Mouse (Mus musculus) forebrain, embryonic 15.5 days (tissue): ENCODE measurements around the gene Zmynd15. TPM values are rescaled to one million over a fixed set of nuclear protein-coding genes. Genes with fewer than 3 reads are reported as not detected.

Experiments
- ATAC-seq: fragments of 200-750 bp; cut with Nextera tagmentation; replicated peaks from 2 replicates; pipeline ENCODE4 v1.8.0; 2017; ENCODE audit warnings: mild to moderate bottlenecking, moderate TSS enrichment, moderate library complexity
- H3K27ac ChIP-seq: fragments of 300-500 bp; sonication (generic); replicated peaks from 2 replicates; pipeline ENCODE4 v1.5.1; 2015; ENCODE audit warnings: mild to moderate bottlenecking, inconsistent platforms
- H3K27me3 ChIP-seq: fragments of 300-500 bp; sonication (generic); 2 replicates; pipeline ENCODE4 v1.6.1; 2015; ENCODE audit warnings: inconsistent platforms
- H3K36me3 ChIP-seq: fragments of 300-500 bp; sonication (generic); 2 replicates; pipeline ENCODE4 v1.6.1; 2015; ENCODE audit warnings: mild to moderate bottlenecking, inconsistent platforms
- H3K4me1 ChIP-seq: fragments of 300-500 bp; sonication (generic); 2 replicates; pipeline ENCODE4 v1.6.1; 2015; ENCODE audit warnings: inconsistent platforms
- H3K4me2 ChIP-seq: fragments of 300-500 bp; sonication (generic); replicated peaks from 2 replicates; pipeline ENCODE4 v1.6.1; 2015; ENCODE audit warnings: mild to moderate bottlenecking, inconsistent platforms
- H3K4me3 ChIP-seq: fragments of 300-500 bp; sonication (generic); 2 replicates; pipeline ENCODE4 v1.5.1; 2015; ENCODE audit warnings: mild to moderate bottlenecking, inconsistent platforms
- H3K9ac ChIP-seq: fragments of 300-500 bp; sonication (generic); replicated peaks from 2 replicates; pipeline ENCODE4 v1.6.1; 2015; ENCODE audit warnings: mild to moderate bottlenecking, inconsistent platforms
- H3K9me3 ChIP-seq: fragments of 300-500 bp; sonication (generic); 2 replicates; pipeline ENCODE4 v1.6.1; 2016; ENCODE audit warnings: inconsistent platforms
- WGBS: fragments of 180-500 bp; shearing (Covaris S2); methylation state at CpG from one replicate; pipeline ENCODE4 v1.1.7; 2015; ENCODE audit warnings: mixed read lengths; 5-methylcytosine and 5-hydroxymethylcytosine counted together
- microRNA-seq: library from miRNA; unstranded; fragments of <30 nt; microRNA quantifications from one replicate; pipeline ENCODE4, GENCODE M21; 2016
- polyA plus RNA-seq: library from polyadenylated mRNA; unstranded; fragments of >200 nt; fragmentation: Nextera tagmentation; extraction: Ambion mirVana; gene quantifications from 2 replicates; pipeline ENCODE4 v1.2.1, GENCODE M21; 2015

Zmynd15 gene
- polyA plus RNA-seq, 1 experiment from 2014 or later: 0.52 TPM

GRCm38 (mm10) chr11:70511242-70511641 lies 52.0 kb downstream of the Zmynd15 start:
- peaks cover 2% of the 10 kb centered on the region; the same call in 1 of the 2 replicates for H3K27me3 ChIP-seq
- 84% methylated on average over 2 of the region's 2 CpGs for WGBS
- no peak overlapping the region for H3K9ac ChIP-seq
- H3K4me2 ChIP-seq: no peak overlapping the region
- no peaks in the 10 kb centered on the region for H3K36me3 ChIP-seq
- peaks cover 5% of the 10 kb centered on the region; the same call in 1 of the 2 replicates for H3K4me1 ChIP-seq
- no peak overlapping the region for H3K4me3 ChIP-seq
- no peak overlapping the region for H3K27ac ChIP-seq
- ATAC-seq: no peak
- no peaks in the 10 kb centered on the region for H3K9me3 ChIP-seq

DNA sequence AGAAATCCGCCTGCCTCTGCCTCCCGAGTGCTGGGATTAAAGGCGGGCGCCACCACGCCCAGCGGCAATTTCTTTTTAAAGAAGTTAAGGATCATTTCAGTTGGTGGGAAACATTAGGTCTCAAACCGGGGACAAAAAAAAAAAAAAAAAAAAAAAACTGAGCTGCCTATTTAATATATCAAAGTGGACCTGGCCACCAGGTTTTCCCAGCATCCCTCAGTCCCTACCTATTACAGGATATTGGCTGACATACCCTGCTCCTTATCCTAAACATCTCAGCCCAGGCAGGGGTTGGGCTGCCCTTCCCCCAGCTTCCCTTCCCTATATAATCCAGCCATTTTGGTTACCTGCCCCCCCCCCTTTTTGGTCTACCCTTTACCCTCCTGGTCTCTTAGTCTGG lies 52.6 kb downstream of the Zmynd15 start:
- H3K9ac ChIP-seq: no peak overlapping the region
- H3K27ac ChIP-seq: no peak overlapping the region
- no peak overlapping the region for H3K4me3 ChIP-seq
- no peaks in the 10 kb centered on the region for H3K9me3 ChIP-seq
- H3K27me3 ChIP-seq: peaks cover 2% of the 10 kb centered on the region; the same call in 1 of the 2 replicates
- H3K4me2 ChIP-seq: no peak overlapping the region
- no peaks in the 10 kb centered on the region for H3K36me3 ChIP-seq
- no peak for ATAC-seq
- peaks cover 5% of the 10 kb centered on the region; the same call in 1 of the 2 replicates for H3K4me1 ChIP-seq
- WGBS: 92% methylated on average over 7 of the region's 7 CpGs

GRCm38 (mm10) chr11:70512709-70513342 lies 53.6 kb downstream of the Zmynd15 start:
- Histone ChIP-seq H3K27ac (no peak overlapping the region), H3K27me3 (peaks cover 2% of the 10 kb centered on the region; the same call in 1 of the 2 replicates), H3K4me2 (no peak overlapping the region), H3K36me3 (no peaks in the 10 kb centered on the region), H3K9me3 (no peaks in the 10 kb centered on the region), H3K4me3 (no peak overlapping the region), H3K4me1 (peaks cover 5% of the 10 kb centered on the region; the same call in 1 of the 2 replicates), H3K9ac (no peak overlapping the region)
- no peak for ATAC-seq
- 85% methylated on average over 7 of the region's 7 CpGs for WGBS

GRCm38 (mm10) chr11:70513520-70513919 lies 54.3 kb downstream of the Zmynd15 start:
- H3K9ac ChIP-seq: no peak overlapping the region
- 54% methylated on average over 11 of the region's 11 CpGs for WGBS

DNA sequence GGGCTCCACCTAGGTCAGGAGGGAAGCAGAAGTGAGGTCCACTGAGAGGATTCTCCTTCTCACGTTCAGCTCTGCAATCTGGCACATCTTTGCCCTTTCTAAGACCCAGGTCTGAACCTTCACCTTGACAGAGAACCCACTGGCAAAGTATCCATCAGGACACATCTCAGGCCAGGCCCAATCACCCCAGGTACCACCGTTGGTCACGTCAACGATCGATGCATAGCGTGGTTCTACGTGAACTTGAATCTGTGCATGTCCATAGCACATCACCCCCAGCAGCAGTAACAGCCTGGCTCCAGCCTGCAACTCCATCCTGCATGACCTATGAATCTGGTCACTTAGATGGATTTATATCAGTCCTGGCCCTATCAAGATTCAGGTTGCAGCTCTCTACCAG lies 55.1 kb downstream of the Zmynd15 start, which contains the start of gene Vmo1:
Vmo1 (minus strand) TSS at position 329 of the 400 bp plus-strand sequence.
- no peak within 1 kb of the TSS for H3K27ac ChIP-seq
- H3K4me3 ChIP-seq: no peak within 1 kb of the TSS
- WGBS: 90% methylated on average over 7 of the region's 7 CpGs
- no peaks in the 10 kb centered on the region for H3K9me3 ChIP-seq
- H3K4me1 ChIP-seq: peaks cover 5% of the 10 kb centered on the region; the same call in 1 of the 2 replicates
- no peak for ATAC-seq
- H3K27me3 ChIP-seq: no peaks in the 10 kb centered on the region
- no peak within 1 kb of the TSS for H3K9ac ChIP-seq
- no peaks in the 10 kb centered on the region for H3K36me3 ChIP-seq
- H3K4me2 ChIP-seq: no peak within 1 kb of the TSS

More at GRCm38 (mm10) chr11:70513520-70513919, 54.3 kb downstream of the Zmynd15 start:
- ATAC-seq: no peak
- H3K9me3 ChIP-seq: no peaks in the 10 kb centered on the region
- H3K4me2 ChIP-seq: no peak overlapping the region
- H3K4me1 ChIP-seq: peaks cover 5% of the 10 kb centered on the region; the same call in 1 of the 2 replicates
- H3K36me3 ChIP-seq: no peaks in the 10 kb centered on the region
- no peak overlapping the region for H3K27ac ChIP-seq
- H3K4me3 ChIP-seq: no peak overlapping the region
- H3K27me3 ChIP-seq: no peaks in the 10 kb centered on the region

Small RNAs within 50 kb of the gene (microRNA-seq; reads per million reads assigned to microRNA genes)
- gene Mir7115: not detected

Other genes starting within 250 kb of the Zmynd15 start
- 3.2 and 3.6 TPM in 2 replicates for gene Slc16a11, start 246.7 kb upstream of the Zmynd15 start, polyA plus RNA-seq
- 14.9 and 17.7 TPM in 2 replicates for gene Slc16a13, start 238.4 kb upstream of the Zmynd15 start, polyA plus RNA-seq
- gene Bcl6b, start 229.6 kb upstream of the Zmynd15 start, polyA plus RNA-seq: 5.7 and 6.1 TPM in 2 replicates
- 191 and 199 TPM in 2 replicates for gene 0610010K14Rik, start 221.5 kb upstream of the Zmynd15 start, polyA plus RNA-seq
- gene Gm21988, start 219.6 kb upstream of the Zmynd15 start, polyA plus RNA-seq: 12.9 and 13.0 TPM in 2 replicates
- 271 and 278 TPM in 2 replicates for gene Rnasek, start 219.6 kb upstream of the Zmynd15 start, polyA plus RNA-seq
- gene Alox12, start 204.1 kb upstream of the Zmynd15 start, polyA plus RNA-seq: 0.66 and 0.79 TPM in 2 replicates
- gene Alox12e, start 136.8 kb upstream of the Zmynd15 start, polyA plus RNA-seq: not detected in 2 replicates
- not detected in 2 replicates for gene Alox15, start 107.4 kb upstream of the Zmynd15 start, polyA plus RNA-seq
- 33.4 and 37.2 TPM in 2 replicates for gene Pelp1, start 49.4 kb upstream of the Zmynd15 start, polyA plus RNA-seq
- gene Arrb2, start 26.8 kb upstream of the Zmynd15 start, polyA plus RNA-seq: 38.1 and 38.4 TPM in 2 replicates
- 40.2 and 45.0 TPM in 2 replicates for gene Med11, start 7.5 kb upstream of the Zmynd15 start, polyA plus RNA-seq
- 1.4 and 1.9 TPM in 2 replicates for gene Cxcl16, start 551 bp downstream of the Zmynd15 start, polyA plus RNA-seq
- 1.0 and 2.0 TPM in 2 replicates for gene Tm4sf5, start 45.8 kb downstream of the Zmynd15 start, polyA plus RNA-seq
- gene Vmo1, start 55.2 kb downstream of the Zmynd15 start, polyA plus RNA-seq: 0.29 and 0.36 TPM in 2 replicates
- gene Gltpd2, start 59.8 kb downstream of the Zmynd15 start, polyA plus RNA-seq: 0.14 TPM in 1 of 2 replicates, not detected in the other
- gene Psmb6, start 65.9 kb downstream of the Zmynd15 start, polyA plus RNA-seq: 750 and 789 TPM in 2 replicates
- not detected in 2 replicates for gene Gm40193, start 73.5 kb downstream of the Zmynd15 start, polyA plus RNA-seq
- gene Pld2, start 80.6 kb downstream of the Zmynd15 start, polyA plus RNA-seq: 7.0 and 8.2 TPM in 2 replicates
- 14.3 and 15.6 TPM in 2 replicates for gene Mink1, start 103.4 kb downstream of the Zmynd15 start, polyA plus RNA-seq
- not detected in 2 replicates for gene 4930544D05Rik, start 156.4 kb downstream of the Zmynd15 start, polyA plus RNA-seq
- gene Chrne, start 159.8 kb downstream of the Zmynd15 start, polyA plus RNA-seq: 0.34 TPM in 1 of 2 replicates, not detected in the other
- 0.08 and 0.24 TPM in 2 replicates for gene Gp1ba, start 179.7 kb downstream of the Zmynd15 start, polyA plus RNA-seq
- 126 and 130 TPM in 2 replicates for gene Rnf167, start 187.8 kb downstream of the Zmynd15 start, polyA plus RNA-seq
- gene Slc25a11, start 188.0 kb downstream of the Zmynd15 start, polyA plus RNA-seq: 167 and 168 TPM in 2 replicates
- 683 and 724 TPM in 2 replicates for gene Pfn1, start 195.2 kb downstream of the Zmynd15 start, polyA plus RNA-seq
- gene Eno3, start 197.8 kb downstream of the Zmynd15 start, polyA plus RNA-seq: 6.3 and 8.4 TPM in 2 replicates
- gene Spag7, start 210.0 kb downstream of the Zmynd15 start, polyA plus RNA-seq: 148 and 153 TPM in 2 replicates
- 17.0 and 17.6 TPM in 2 replicates for gene Camta2, start 228.7 kb downstream of the Zmynd15 start, polyA plus RNA-seq
- gene Inca1, start 240.7 kb downstream of the Zmynd15 start, polyA plus RNA-seq: 0.69 and 1.5 TPM in 2 replicates
- gene Kif1c, start 241.1 kb downstream of the Zmynd15 start, polyA plus RNA-seq: 1.4 and 1.5 TPM in 2 replicates